Mouse (Mus musculus): ENCODE data around the gene Ppp1r14b. TPM values are rescaled to one million over a fixed set of nuclear protein-coding genes. Genes with fewer than 3 reads are reported as not detected.

Ppp1r14b gene
- polyA plus RNA-seq (2015; fragmentation: Nextera tagmentation; extraction: Ambion mirVana) = 168 TPM in 2 replicates

DNA sequence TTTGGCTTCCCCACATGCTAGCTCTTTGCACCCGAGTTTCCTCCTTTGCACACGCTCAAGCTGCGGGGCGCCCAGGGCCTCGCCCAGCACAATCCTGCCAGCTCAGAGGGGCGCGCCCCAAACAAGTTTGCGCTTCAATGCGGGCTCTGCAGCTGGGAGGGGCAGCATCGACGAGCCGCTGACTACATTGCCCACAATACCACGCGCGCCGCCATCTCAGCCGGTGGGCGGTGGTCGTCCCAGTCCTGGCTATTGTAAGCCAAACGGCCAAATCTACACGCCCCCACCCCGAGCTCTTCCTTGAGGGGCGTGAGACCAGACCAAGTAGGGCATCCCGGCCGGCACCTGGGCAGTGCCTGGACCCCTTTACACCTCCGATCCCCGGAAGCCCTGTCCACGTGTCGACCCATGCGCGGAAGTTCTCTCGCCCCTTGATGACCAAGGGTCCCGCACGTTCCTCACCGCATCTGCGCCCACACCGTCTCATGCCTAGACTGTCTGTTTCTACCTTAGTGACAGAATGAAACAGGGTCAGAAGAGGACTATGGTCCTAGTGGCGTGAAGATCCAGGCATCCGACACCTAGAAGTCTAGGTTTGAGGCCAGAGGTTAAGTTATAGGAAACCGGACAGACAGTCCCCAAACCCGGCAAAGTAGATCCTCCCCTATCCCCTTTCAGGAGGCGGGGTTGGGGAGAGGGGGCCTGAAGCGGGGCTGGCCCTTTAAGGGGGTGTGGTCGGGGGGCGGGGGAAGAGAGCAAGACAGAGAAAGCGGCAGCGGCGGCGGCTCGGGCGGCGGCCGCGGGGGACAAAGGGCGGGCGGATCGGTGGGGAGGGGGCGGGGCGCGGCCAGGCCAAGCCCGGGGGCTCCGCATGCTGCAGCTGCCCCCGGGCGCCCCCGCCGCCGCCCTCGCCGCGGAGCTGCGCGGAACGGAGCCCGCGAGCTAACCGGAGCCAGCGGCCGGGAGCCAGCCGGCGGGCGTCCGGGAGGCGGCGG is at the start of gene Ppp1r14b:
TSS of gene Ppp1r14b (plus strand) at position 758 of the 995 bp plus-strand sequence.
- Histone ChIP-seq H3K4me1 (peaks cover 64% of the 10 kb centered on the region), H3K9ac (peak within 1 kb of the TSS; percentile 67), H3K36me3 (peaks cover 14% of the 10 kb centered on the region), H3K27ac (peak within 1 kb of the TSS; percentile 89), H3K4me3 (peak within 1 kb of the TSS; percentile 68), H3K9me3 (no peaks in the 10 kb centered on the region), H3K4me2 (peak within 1 kb of the TSS; percentile 82), H3K27me3 (no peaks in the 10 kb centered on the region)
- WGBS = under 1% methylated on average over 75 of the region's 84 CpGs
- peak; percentile 56 for ATAC-seq (ENCODE audit: insufficient number of reproducible peaks, low FRiP score, low TSS enrichment, low read depth)

DNA sequence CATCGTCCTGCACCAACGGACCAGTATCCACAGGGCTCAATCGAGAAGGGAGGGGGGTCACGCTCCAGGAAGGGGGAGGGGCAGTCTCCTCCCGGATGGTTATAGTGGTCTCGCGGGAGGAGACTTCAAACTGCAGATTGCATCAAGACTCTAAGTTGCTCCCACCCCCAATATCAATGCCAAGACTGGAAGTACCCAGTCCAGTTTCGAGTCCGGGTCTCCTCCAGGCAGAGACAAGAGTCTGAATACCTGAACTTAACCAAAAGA is 49.5 kb upstream of the Ppp1r14b start, which contains the start of gene Catsperz:
TSS of gene Catsperz (minus strand) at position 74 of the 267 bp plus-strand sequence.
- Histone ChIP-seq H3K36me3 (no peaks in the 10 kb centered on the region), H3K9me3 (no peaks in the 10 kb centered on the region), H3K4me3 (peak within 1 kb of the TSS; percentile 28), H3K4me1 (peaks cover 40% of the 10 kb centered on the region), H3K4me2 (peak within 1 kb of the TSS; percentile 43), H3K9ac (no peak within 1 kb of the TSS), H3K27ac (peak within 1 kb of the TSS; percentile 65), H3K27me3 (peaks cover 73% of the 10 kb centered on the region)
- ATAC-seq (ENCODE audit: insufficient number of reproducible peaks, low FRiP score, low TSS enrichment, low read depth) = no peak
- WGBS = 3% methylated on average over 9 of the region's 9 CpGs

DNA sequence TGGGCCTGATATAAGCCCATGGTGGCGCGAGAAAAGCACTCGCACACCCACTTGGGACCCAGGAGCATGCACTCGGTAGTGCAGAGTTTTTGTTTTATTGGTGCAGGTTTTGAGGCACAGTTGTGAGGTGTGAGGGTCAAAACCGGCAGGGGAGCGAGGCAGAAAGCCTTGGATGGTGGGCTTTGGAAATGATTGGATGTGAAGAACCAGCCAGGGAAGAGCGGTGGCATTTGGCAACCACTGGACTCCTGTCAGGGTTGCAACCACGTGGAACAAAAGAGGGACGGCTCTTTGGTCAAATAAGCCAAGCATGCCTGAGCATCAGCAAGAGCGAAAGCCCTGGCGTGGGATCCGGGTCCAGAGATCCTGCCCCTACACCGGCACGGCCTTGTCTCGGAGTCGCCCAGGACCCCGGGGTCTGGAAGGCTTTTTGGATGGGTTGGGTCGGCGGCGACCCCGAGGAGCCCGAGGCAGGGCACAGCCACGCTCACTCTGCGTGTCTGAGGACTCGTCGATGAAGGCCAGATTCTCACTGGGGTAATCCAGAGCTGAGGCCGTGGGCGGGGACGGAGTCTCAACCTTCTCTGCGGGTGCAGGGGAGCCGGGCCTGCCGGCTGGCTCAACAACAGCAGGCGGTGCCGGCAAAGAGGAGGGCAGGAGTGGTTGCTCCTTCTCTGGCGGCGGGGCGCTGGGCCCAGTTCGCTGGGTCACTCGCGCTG is 49.0 kb upstream of the Ppp1r14b start:
- Histone ChIP-seq H3K4me1 (peaks cover 35% of the 10 kb centered on the region), H3K4me3 (peak overlapping the region; percentile 28), H3K27me3 (peaks cover 78% of the 10 kb centered on the region), H3K36me3 (no peaks in the 10 kb centered on the region), H3K9ac (no peak overlapping the region), H3K9me3 (no peaks in the 10 kb centered on the region), H3K27ac (peak overlapping the region; percentile 65), H3K4me2 (peak overlapping the region; percentile 43)
- no peak for ATAC-seq (ENCODE audit: insufficient number of reproducible peaks, low FRiP score, low TSS enrichment, low read depth)
- 13% methylated on average over 39 of the region's 40 CpGs for WGBS

DNA sequence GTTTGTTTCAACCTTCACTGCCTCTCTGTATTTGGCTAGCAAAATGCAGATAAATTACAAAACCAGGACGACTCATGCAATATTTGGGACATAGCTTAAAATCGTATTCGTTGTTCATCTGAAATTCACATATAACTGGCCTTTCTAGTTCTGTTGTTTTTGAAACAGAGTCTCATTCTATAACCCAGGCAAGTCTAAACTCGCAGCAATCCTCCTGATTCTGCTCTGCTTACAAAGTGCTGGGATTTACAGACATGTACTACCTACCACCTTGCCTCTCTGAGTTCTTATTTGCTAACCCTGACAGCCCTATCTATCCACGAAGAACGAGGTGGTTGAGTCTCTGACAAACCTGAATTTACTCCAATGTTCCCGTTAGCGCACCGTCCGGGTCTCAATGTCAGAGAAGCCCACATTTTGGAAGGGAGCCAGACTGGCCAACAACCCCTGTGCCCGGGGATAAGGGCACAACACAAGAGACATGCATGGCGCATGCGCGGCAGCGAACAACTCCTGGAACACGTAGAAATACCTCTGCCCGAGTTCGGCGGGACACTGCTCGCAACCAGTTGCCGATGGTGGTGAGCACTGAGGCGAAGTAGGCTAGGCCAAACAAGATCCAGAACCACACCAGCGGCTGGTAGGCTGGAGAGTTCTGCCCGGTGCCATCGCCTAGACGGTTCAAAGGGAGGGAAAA is 48.1 kb upstream of the Ppp1r14b start:
- Histone ChIP-seq H3K27me3 (peaks cover 87% of the 10 kb centered on the region), H3K4me3 (peak overlapping the region; percentile 19), H3K36me3 (no peaks in the 10 kb centered on the region), H3K9ac (no peak overlapping the region), H3K9me3 (no peaks in the 10 kb centered on the region), H3K4me1 (peaks cover 32% of the 10 kb centered on the region), H3K4me2 (peak overlapping the region; percentile 32), H3K27ac (peak overlapping the region; percentile 65)
- WGBS = 13% methylated on average over 26 of the region's 26 CpGs
- ATAC-seq (ENCODE audit: insufficient number of reproducible peaks, low FRiP score, low TSS enrichment, low read depth) = no peak

DNA sequence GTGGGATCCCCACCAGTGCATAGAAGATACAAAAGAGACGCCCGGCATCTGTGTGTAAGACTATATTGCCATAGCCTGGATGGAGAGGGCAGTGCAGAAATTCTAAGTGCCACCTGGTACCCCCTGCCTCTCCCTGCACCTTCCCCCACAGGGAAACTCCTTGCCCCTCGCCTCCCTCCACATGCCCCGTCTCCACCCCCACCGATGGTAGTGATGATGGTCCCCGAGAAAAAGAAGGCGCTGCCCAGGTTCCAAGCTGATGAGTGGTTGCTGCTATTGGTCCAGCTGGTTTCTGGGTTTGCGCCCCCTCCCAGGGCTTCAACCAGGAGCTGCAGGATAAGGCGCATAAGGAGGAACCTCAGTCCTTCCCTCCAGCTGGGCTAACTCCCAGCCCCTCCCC is 46.7 kb upstream of the Ppp1r14b start:
- peaks cover 94% of the 10 kb centered on the region for H3K27me3 ChIP-seq
- no peak overlapping the region for H3K9ac ChIP-seq
- 0 out of 2 replicates have a peak overlapping the region, but pooled peaks have one; percentile 32 for H3K4me2 ChIP-seq
- ATAC-seq (ENCODE audit: insufficient number of reproducible peaks, low FRiP score, low TSS enrichment, low read depth) = no peak
- no peaks in the 10 kb centered on the region for H3K36me3 ChIP-seq
- H3K9me3 ChIP-seq = no peaks in the 10 kb centered on the region
- 13% methylated on average over 9 of the region's 9 CpGs for WGBS
- H3K4me1 ChIP-seq = peaks cover 25% of the 10 kb centered on the region
- peak overlapping the region; percentile 19 for H3K4me3 ChIP-seq
- no peak overlapping the region for H3K27ac ChIP-seq

DNA sequence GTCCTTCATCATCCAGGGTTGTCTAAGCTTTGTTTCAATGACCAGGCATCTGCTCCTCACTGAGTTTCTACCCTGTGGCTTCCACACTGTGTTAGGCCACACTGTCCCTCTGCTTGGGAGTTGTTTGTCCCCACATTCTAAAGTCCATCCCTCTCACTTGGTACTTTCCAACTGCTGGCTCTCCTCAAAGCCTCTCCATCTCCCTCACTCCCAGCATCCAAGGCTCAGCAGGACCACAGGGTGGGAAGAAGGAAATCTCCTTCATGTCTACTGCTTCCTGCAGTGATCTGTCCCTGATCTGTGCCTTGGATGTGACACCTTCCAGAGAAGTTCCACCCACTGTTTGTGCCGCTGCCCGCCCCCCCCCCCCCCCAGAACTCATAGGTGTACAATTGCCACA is 43.8 kb upstream of the Ppp1r14b start:
- Histone ChIP-seq H3K4me1 (peaks cover 24% of the 10 kb centered on the region), H3K36me3 (no peaks in the 10 kb centered on the region), H3K4me2 (no peak overlapping the region), H3K9me3 (no peaks in the 10 kb centered on the region), H3K27ac (no peak overlapping the region), H3K27me3 (peaks cover 95% of the 10 kb centered on the region), H3K4me3 (no peak overlapping the region), H3K9ac (no peak overlapping the region)
- ATAC-seq (ENCODE audit: insufficient number of reproducible peaks, low FRiP score, low TSS enrichment, low read depth) = no peak
- 17% methylated on average over 2 of the region's 2 CpGs for WGBS

DNA sequence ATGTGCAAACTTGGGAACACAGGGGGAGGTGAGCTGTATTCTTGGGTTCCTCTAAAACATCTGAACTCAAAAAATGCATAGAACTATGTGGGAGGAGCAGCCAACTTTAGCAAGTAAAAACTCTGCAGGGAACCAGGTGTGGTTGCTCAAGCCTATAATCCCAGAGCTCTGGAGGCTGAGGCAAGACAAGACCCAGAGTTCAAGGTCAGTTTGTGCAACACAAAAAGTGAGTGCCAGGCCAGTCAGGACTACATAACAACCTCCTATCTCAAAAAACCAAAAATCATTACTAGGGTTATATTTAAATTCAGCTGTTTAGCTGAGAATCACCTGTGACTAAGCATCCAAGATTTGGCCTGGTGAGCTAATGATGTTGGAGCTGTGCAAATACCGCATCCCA is 42.8 kb upstream of the Ppp1r14b start:
- Histone ChIP-seq H3K27ac (no peak overlapping the region), H3K36me3 (no peaks in the 10 kb centered on the region), H3K27me3 (peaks cover 90% of the 10 kb centered on the region), H3K4me1 (peaks cover 20% of the 10 kb centered on the region), H3K9me3 (no peaks in the 10 kb centered on the region), H3K9ac (no peak overlapping the region), H3K4me3 (no peak overlapping the region), H3K4me2 (no peak overlapping the region)
- 52% methylated on average over 1 of the region's 1 CpGs for WGBS
- ATAC-seq (ENCODE audit: insufficient number of reproducible peaks, low FRiP score, low TSS enrichment, low read depth) = no peak

DNA sequence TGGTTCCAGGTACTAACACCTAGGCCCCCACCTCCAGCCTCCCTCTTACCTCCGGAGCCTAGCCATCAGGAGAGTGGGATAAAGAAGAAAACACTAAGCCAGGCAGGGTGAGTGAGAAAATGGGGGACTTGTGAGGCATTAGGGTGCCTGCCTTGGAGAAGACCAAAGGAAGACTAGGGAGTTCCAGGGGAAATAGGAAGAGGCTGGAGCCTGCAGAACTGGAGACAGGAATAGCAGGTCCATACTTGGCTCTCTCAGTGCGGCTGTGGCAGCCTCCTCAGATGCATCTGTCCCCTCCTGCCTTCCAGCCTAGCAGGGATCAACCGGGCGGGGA is 41.7 kb upstream of the Ppp1r14b start:
- H3K9ac ChIP-seq = no peak overlapping the region
- WGBS = 27% methylated on average over 4 of the region's 4 CpGs
- no peaks in the 10 kb centered on the region for H3K9me3 ChIP-seq
- ATAC-seq (ENCODE audit: insufficient number of reproducible peaks, low FRiP score, low TSS enrichment, low read depth) = no peak
- H3K27me3 ChIP-seq = peaks cover 79% of the 10 kb centered on the region
- H3K27ac ChIP-seq = no peak overlapping the region
- 0 out of 2 replicates have a peak overlapping the region, but pooled peaks have one; percentile 90 for H3K4me2 ChIP-seq
- H3K4me1 ChIP-seq = peaks cover 17% of the 10 kb centered on the region
- peak overlapping the region; percentile 45 for H3K4me3 ChIP-seq
- no peaks in the 10 kb centered on the region for H3K36me3 ChIP-seq

DNA sequence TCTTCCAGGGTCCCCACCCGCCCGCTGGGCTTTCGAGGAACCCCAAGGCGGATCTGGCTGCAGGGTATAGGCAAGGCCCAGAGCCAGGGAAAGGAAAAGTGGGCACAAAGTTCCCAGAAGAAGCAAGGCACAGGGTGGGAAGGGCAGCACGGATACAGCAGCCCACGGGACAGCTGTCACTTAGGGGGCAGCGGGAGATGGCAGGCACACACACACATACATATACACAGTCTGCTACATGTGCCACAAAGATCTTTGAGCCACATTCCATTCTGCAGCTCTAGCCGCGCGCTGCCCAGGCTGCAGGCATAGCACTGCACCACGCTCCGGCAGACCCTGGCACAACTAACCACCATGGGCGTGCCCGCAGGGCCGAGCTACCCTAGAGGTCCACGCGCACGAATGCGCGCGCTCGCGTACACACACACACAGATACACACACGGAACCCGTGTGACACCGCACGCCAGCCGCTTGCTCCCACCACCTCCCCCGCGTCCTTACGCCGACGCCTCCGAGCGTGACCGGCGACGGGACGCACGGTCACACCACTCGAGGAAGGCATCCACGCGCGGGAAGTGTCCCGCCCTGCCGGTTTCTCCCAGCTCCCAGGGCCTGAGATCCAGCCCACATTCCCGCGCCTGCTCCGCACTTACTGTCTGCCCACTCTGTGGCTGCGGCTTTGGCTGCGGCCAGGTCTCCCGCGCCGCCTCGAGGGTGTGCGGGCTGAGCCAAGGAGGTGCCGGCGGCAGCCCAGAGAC is 41.2 kb upstream of the Ppp1r14b start:
- ATAC-seq (ENCODE audit: insufficient number of reproducible peaks, low FRiP score, low TSS enrichment, low read depth) = peak; percentile 62; the same call in 1 of the 2 replicates

DNA sequence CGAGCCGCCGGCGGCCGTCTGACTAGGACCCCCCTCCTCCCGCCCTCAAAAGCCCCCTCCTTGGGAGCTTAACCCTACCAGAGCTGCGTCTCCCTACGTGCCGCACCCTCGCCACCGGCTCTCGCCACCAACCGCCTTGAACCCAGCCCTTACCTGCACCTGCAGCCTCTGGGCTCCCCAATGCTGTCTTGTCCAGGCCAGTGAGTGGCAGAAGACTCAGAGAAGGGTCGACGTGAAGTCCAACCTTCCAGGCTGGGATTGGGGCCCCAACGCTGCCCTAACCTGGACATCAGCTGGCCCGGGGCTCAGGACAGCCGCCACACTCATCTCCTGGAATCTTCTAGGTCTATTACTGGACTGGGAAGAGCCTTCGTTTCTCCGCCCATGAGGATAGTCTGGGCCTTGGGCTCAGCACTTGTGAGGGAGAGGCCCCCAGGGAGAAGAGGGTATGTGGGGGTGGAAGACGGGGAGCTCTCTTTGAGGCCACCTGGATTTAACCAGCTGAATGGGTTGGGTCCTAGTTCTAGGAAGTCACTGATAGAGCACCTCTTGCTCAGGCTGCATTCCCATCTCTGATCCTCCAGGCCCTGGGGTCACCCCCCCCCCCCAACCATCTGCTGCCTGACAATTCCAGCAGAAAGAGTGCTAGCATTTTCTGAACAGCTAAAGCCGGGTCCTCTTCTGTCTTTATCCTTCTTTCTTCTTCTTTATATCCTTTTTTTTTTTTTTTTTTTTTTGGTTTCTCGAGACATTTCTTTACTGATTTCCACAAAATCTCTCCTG is 40.4 kb upstream of the Ppp1r14b start, which contains the start of gene Kcnk4:
TSS of gene Kcnk4 (minus strand) at position 321 of the 783 bp plus-strand sequence.
- Histone ChIP-seq H3K4me1 (peaks cover 16% of the 10 kb centered on the region), H3K4me3 (peak within 1 kb of the TSS; percentile 45), H3K27me3 (peaks cover 67% of the 10 kb centered on the region), H3K36me3 (no peaks in the 10 kb centered on the region), H3K9ac (peak within 1 kb of the TSS; percentile 42), H3K9me3 (no peaks in the 10 kb centered on the region), H3K4me2 (peak within 1 kb of the TSS; percentile 90), H3K27ac (no peak within 1 kb of the TSS)
- no peak for ATAC-seq (ENCODE audit: insufficient number of reproducible peaks, low FRiP score, low TSS enrichment, low read depth)
- WGBS = 9% methylated on average over 23 of the region's 23 CpGs

More for the DNA sequence above, 41.2 kb upstream of the Ppp1r14b start:
- Histone ChIP-seq H3K27ac (no peak overlapping the region), H3K27me3 (peaks cover 74% of the 10 kb centered on the region), H3K9ac (peak overlapping the region; percentile 42), H3K9me3 (no peaks in the 10 kb centered on the region), H3K4me3 (peak overlapping the region; percentile 45), H3K4me2 (peak overlapping the region; percentile 90), H3K4me1 (peaks cover 16% of the 10 kb centered on the region), H3K36me3 (no peaks in the 10 kb centered on the region)
- WGBS = 4% methylated on average over 58 of the region's 58 CpGs

All from limb, embryonic 15.5 days (tissue).